Mouse (Mus musculus): Measurements from ENCODE around the gene Tmem263. TPM values are rescaled to one million over a fixed set of nuclear protein-coding genes. Genes with fewer than 3 reads are reported as not detected.

The Tmem263 gene
- total RNA-seq (2023): 10 to 100 TPM; 12.0 to 13.4 TPM

GRCm38 (mm10) chr10:85102247-85103084 lies at the start of gene Tmem263, which contains the start of gene Fhl4:
TSS of gene Tmem263 (plus strand) at chr10:85102627.
TSS of gene Fhl4 (minus strand) at chr10:85102495.

GRCm38 (mm10) chr10:85127395-85128287 lies 25.2 kb downstream of the Tmem263 start, which contains the start of gene Mterf2:
TSS of gene Mterf2 (minus strand) at chr10:85128027.

Other genes starting within 250 kb of the Tmem263 start
- 10 to 100 TPM; 33.0 to 37.2 TPM for gene Ric8b, start 185.0 kb upstream of the Tmem263 start, total RNA-seq (2023)
- under 1 TPM; 0.56 to 0.58 TPM for gene Fhl4, start 132 bp upstream of the Tmem263 start, total RNA-seq (2023)
- gene Mterf2, start 25.4 kb downstream of the Tmem263 start, total RNA-seq (2023): 10 to 100 TPM; 14.6 to 18.2 TPM
- 10 to 100 TPM; 25.4 to 40.0 TPM for gene Cry1, start 82.4 kb downstream of the Tmem263 start, total RNA-seq (2023)

Measured in B cell, adult 67 days (primary cell).